Mouse (Mus musculus) liver, adult 10 weeks (tissue): ENCODE results near the gene Sfrp4. TPM values are rescaled to one million over a fixed set of nuclear protein-coding genes. Genes with fewer than 3 reads are reported as not detected.

ENCODE experiments used
- polyA plus RNA-seq: library from polyadenylated mRNA; stranded (reverse); fragments of 350-450 nt; fragmentation: Illumina TruSeq; extraction: RNeasy Lipid Tissue Mini Kit (QIAGEN cat#74804); gene quantifications from one replicate; pipeline ENCODE4 v1.2.3, GENCODE M21; 2014; ENCODE audit warnings: low read depth, low replicate concordance

The Sfrp4 gene
- polyA plus RNA-seq = not detected

DNA sequence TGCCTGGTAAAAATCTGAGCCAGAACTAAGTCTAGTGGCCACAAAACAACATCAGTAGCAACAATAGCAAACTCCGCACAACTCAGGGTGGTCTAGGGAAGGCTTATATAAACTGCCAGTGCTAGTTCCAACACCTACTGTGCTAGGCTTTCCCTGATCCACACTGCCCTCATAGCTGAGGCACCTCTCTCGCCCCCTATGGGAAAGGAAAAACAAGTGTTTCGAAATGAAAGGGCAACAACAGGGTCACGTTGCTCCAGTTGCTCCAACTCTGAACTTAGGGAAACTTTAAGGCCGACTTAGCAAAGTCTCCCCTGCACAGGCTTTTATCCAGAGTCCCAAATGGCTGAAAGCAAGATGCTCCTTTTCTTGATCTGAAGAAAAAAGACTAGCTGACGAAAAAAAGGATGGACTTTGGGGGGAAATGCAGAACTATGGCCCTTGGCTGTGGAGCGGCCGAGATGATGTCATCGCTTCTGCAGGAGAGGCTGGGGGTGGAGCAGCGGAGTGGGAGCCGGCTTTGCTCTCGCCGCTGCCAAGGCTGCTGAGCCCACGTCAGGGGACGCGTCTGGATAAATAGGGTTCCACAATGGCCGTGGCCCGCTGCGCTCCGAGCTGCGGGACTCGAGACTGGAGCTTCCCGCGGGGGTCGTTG is at the start of gene Sfrp4:
TSS of gene Sfrp4 (plus strand) at position 532 of the 655 bp plus-strand sequence.

GRCm38 (mm10) chr13:19619216-19619927 is 3.5 kb upstream of the Sfrp4 start, which contains the start of gene Epdr1:
TSS of gene Epdr1 (minus strand) at chr13:19619927.

Other genes with a start within 250 kb of the Sfrp4 start
- 15.4 TPM for gene Stard3nl, start 227.3 kb upstream of the Sfrp4 start, polyA plus RNA-seq
- 0.42 TPM for gene Epdr1, start 3.2 kb upstream of the Sfrp4 start, polyA plus RNA-seq
- gene Nme8, start 74.7 kb downstream of the Sfrp4 start, polyA plus RNA-seq = not detected
- gene Gpr141, start 201.2 kb downstream of the Sfrp4 start, polyA plus RNA-seq = 0.24 TPM